16 mouse cellular contexts compared by ENCODE assay signal in genomic region chr12:4212908-4213307, GRCm38 (mm10). TPM values are rescaled to one million over a fixed set of nuclear protein-coding genes. Genes with fewer than 3 reads are reported as not detected.
DNase-seq lines count a peak whose midpoint lies in the region; ATAC-seq and TF ChIP-seq lines count a peak whose summit lies in the region.
"Had no signal": no experiment of that assay in that cellular context is flagged by ENCODE, and none has a peak within 500 bp of the region (broad histone marks: within the 10 kb centered on the region; RNA-seq: fewer than 3 reads in every experiment).

No protein-coding gene starts in this region.

- TF ChIP-seq CTCF in forebrain, postnatal 0 days (IDR thresholded peaks at IDR 0.05; ENCODE audit: low read depth), result no peak

- no peak overlapping the region for H3K4me2 ChIP-seq in hindbrain, embryonic 12.5 days (replicated peaks)
- H3K4me2 ChIP-seq in hindbrain, embryonic 16.5 days (ENCODE audit: low read length), result no peak overlapping the region
- no peak overlapping the region for H3K4me2 ChIP-seq in forebrain, postnatal 0 days (ENCODE audit: low read depth)
- H3K4me2 ChIP-seq: liver, embryonic 15.5 days; midbrain, embryonic 15.5 days; neural tube, embryonic 12.5 days had no signal

- no peak overlapping the region for H3K9ac ChIP-seq in hindbrain, embryonic 12.5 days
- no peak overlapping the region for H3K9ac ChIP-seq in hindbrain, embryonic 16.5 days (ENCODE audit: low read depth, low read length)
- no peak overlapping the region for H3K9ac ChIP-seq in forebrain, postnatal 0 days
- H3K9ac ChIP-seq: liver, embryonic 15.5 days; midbrain, embryonic 15.5 days; neural tube, embryonic 12.5 days had no signal

- peak; percentile 70 for DNase-seq in adrenal gland, postnatal 10 days
- DNase-seq in embryonic facial prominence, embryonic 10.5 days (ENCODE audit: low spot score), result peak; percentile 48
- peak; percentile 65 for DNase-seq in kidney, postnatal 10 days
- DNase-seq in retina, embryonic 14.5 days (ENCODE audit: low spot score), result no peak
- DNase-seq in spleen, postnatal 36 days (ENCODE audit: low spot score in 2 of 2), result no peak
- no peak for DNase-seq in forebrain, postnatal 0 days
- DNase-seq: cerebellum, adult 2 months; heart, adult 2 months; thymus, adult 2 months had no signal

- no peaks in the 10 kb centered on the region for H3K4me1 ChIP-seq in hindbrain, embryonic 12.5 days
- no peaks in the 10 kb centered on the region for H3K4me1 ChIP-seq in hindbrain, embryonic 16.5 days (ENCODE audit: control insufficient read depth, insufficient read depth, low read depth, low read length)
- H3K4me1 ChIP-seq in embryonic facial prominence, embryonic 10.5 days, result peaks cover 11% of the 10 kb centered on the region
- no peaks in the 10 kb centered on the region for H3K4me1 ChIP-seq in forebrain, postnatal 0 days (ENCODE audit: insufficient read depth)
- H3K4me1 ChIP-seq: liver, embryonic 15.5 days; midbrain, embryonic 15.5 days; neural tube, embryonic 12.5 days had no signal

- peak overlapping the region; percentile 64; the same call in 1 of the 2 replicates for H3K27ac ChIP-seq in hindbrain, embryonic 12.5 days
- no peak overlapping the region for H3K27ac ChIP-seq in hindbrain, embryonic 16.5 days (ENCODE audit: low read depth, low read length)
- H3K27ac ChIP-seq in embryonic facial prominence, embryonic 10.5 days (replicated peaks), result peak overlapping the region; percentile 76
- H3K27ac ChIP-seq in forebrain, postnatal 0 days (ENCODE audit: low read depth, low read length), result no peak overlapping the region
- H3K27ac ChIP-seq: heart, adult 2 months; liver, embryonic 15.5 days; midbrain, embryonic 15.5 days; neural tube, embryonic 12.5 days had no signal

- ATAC-seq in hindbrain, embryonic 12.5 days (ENCODE audit: low FRiP score), result no peak
- no peak for ATAC-seq in hindbrain, embryonic 16.5 days
- no peak for ATAC-seq in forebrain, postnatal 0 days
- ATAC-seq: midbrain, embryonic 15.5 days; Patski had no signal

- H3K27me3 ChIP-seq in hindbrain, embryonic 12.5 days, result no peaks in the 10 kb centered on the region
- H3K27me3 ChIP-seq in hindbrain, embryonic 16.5 days (replicated peaks; ENCODE audit: control insufficient read depth, insufficient read depth, low read length), result no peaks in the 10 kb centered on the region
- no peaks in the 10 kb centered on the region for H3K27me3 ChIP-seq in embryonic facial prominence, embryonic 10.5 days (replicated peaks; ENCODE audit: low read depth, poor library complexity, severe bottlenecking)
- H3K27me3 ChIP-seq in forebrain, postnatal 0 days (ENCODE audit: insufficient read depth, low read length), result no peaks in the 10 kb centered on the region
- H3K27me3 ChIP-seq: CH12.LX; liver, embryonic 15.5 days; midbrain, embryonic 15.5 days; neural tube, embryonic 12.5 days; Patski had no signal

- whole genome bisulfite sequencing in hindbrain, embryonic 12.5 days, result 59% methylated on average over 8 of the region's 8 CpGs
- 67% methylated on average over 8 of the region's 8 CpGs for WGBS in hindbrain, embryonic 16.5 days
- WGBS in embryonic facial prominence, embryonic 10.5 days, result 65% methylated on average over 8 of the region's 8 CpGs
- WGBS in forebrain, postnatal 0 days, result 73% methylated on average over 8 of the region's 8 CpGs

- H3K9me3 ChIP-seq in hindbrain, embryonic 12.5 days (replicated peaks), result no peaks in the 10 kb centered on the region
- H3K9me3 ChIP-seq in hindbrain, embryonic 16.5 days (ENCODE audit: control insufficient read depth, low read length), result no peaks in the 10 kb centered on the region
- H3K9me3 ChIP-seq in embryonic facial prominence, embryonic 10.5 days, result no peaks in the 10 kb centered on the region
- no peaks in the 10 kb centered on the region for H3K9me3 ChIP-seq in forebrain, postnatal 0 days (ENCODE audit: low read length)
- H3K9me3 ChIP-seq: liver, embryonic 15.5 days; midbrain, embryonic 15.5 days; neural tube, embryonic 12.5 days had no signal

- H3K36me3 ChIP-seq in hindbrain, embryonic 12.5 days, result peaks cover 78% of the 10 kb centered on the region
- H3K36me3 ChIP-seq in hindbrain, embryonic 16.5 days (ENCODE audit: control insufficient read depth, insufficient read depth, low read length), result peaks cover 32% of the 10 kb centered on the region
- peaks cover 99% of the 10 kb centered on the region for H3K36me3 ChIP-seq in embryonic facial prominence, embryonic 10.5 days (replicated peaks)
- peaks cover 72% of the 10 kb centered on the region for H3K36me3 ChIP-seq in forebrain, postnatal 0 days (ENCODE audit: insufficient read depth)

- no peak overlapping the region for H3K4me3 ChIP-seq in hindbrain, embryonic 12.5 days
- H3K4me3 ChIP-seq in hindbrain, embryonic 16.5 days (ENCODE audit: low read length), result no peak overlapping the region
- H3K4me3 ChIP-seq in embryonic facial prominence, embryonic 10.5 days, result no peak overlapping the region
- no peak overlapping the region for H3K4me3 ChIP-seq in forebrain, postnatal 0 days (ENCODE audit: low read depth, low read length)
- H3K4me3 ChIP-seq: heart, adult 2 months; liver, embryonic 15.5 days; midbrain, embryonic 15.5 days; neural tube, embryonic 12.5 days had no signal

RNA-seq across cellular contexts. Expression of gene Ptrhd1, which starts 20.9 kb away (rescaled TPM):
- 4.7 and 6.2 TPM in 2 replicates for polyA plus RNA-seq in hindbrain, embryonic 12.5 days (2016; fragmentation: Nextera tagmentation; extraction: Ambion mirVana)
- polyA plus RNA-seq in hindbrain, embryonic 16.5 days (2015; fragmentation: Nextera tagmentation; extraction: Ambion mirVana), result 7.4 and 7.6 TPM in 2 replicates
- total RNA-seq in adrenal gland, postnatal 10 days (2021), result 1 to 10 TPM; 6.4 to 7.0 TPM
- polyA plus RNA-seq in embryonic facial prominence, embryonic 10.5 days (2016; fragmentation: Nextera tagmentation; extraction: Ambion mirVana), result 5.9 and 6.0 TPM in 2 replicates
- 5.6 and 8.4 TPM in 2 replicates for total RNA-seq in forebrain, postnatal 0 days (2014; rRNA removed)
- polyA plus RNA-seq in forebrain, postnatal 0 days (2015; fragmentation: Nextera tagmentation; extraction: Ambion mirVana), result 9.0 TPM in 2 replicates

RNA-seq across cellular contexts. Expression of gene Cenpo, which starts 21.2 kb away (rescaled TPM):
- 14.8 and 15.3 TPM in 2 replicates for polyA plus RNA-seq in hindbrain, embryonic 12.5 days (2016; fragmentation: Nextera tagmentation; extraction: Ambion mirVana)
- 7.3 and 8.4 TPM in 2 replicates for polyA plus RNA-seq in hindbrain, embryonic 16.5 days (2015; fragmentation: Nextera tagmentation; extraction: Ambion mirVana)
- 10 to 100 TPM in 1 of 2 experiments, 1 to 10 TPM in 1; 9.0 to 10.8 TPM for total RNA-seq in adrenal gland, postnatal 10 days (2021)
- 22.8 and 23.5 TPM in 2 replicates for polyA plus RNA-seq in embryonic facial prominence, embryonic 10.5 days (2016; fragmentation: Nextera tagmentation; extraction: Ambion mirVana)
- total RNA-seq in forebrain, postnatal 0 days (2014; rRNA removed), result 5.2 and 6.7 TPM in 2 replicates
- polyA plus RNA-seq in forebrain, postnatal 0 days (2015; fragmentation: Nextera tagmentation; extraction: Ambion mirVana), result 4.2 and 4.9 TPM in 2 replicates

Comparison
In these comparisons a context has a peak if more than half of its experiments do, and no peak if none do; other contexts are left out.
1. H3K27ac ChIP-seq: peak in hindbrain, embryonic 12.5 days (single experiment) and embryonic facial prominence, embryonic 10.5 days (single experiment); none in hindbrain, embryonic 16.5 days (single experiment) and forebrain, postnatal 0 days (single experiment).
2. DNase-seq: peak in adrenal gland, postnatal 10 days (single experiment), embryonic facial prominence, embryonic 10.5 days (single experiment) and kidney, postnatal 10 days (single experiment); none in retina, embryonic 14.5 days (single experiment), spleen, postnatal 36 days (0 of 2) and forebrain, postnatal 0 days (single experiment).